Mouse (Mus musculus) megakaryocyte, embryonic 14.5 days (primary cell): Measurements from ENCODE around the gene Ly6g6e.

Experiments
- FLI1 ChIP-seq: IDR thresholded peaks from 2 replicates; pipeline ENCODE4 v1.6.1; 2012; ENCODE audit warnings: low read length, inconsistent platforms, mixed read lengths
- GATA1 ChIP-seq: IDR thresholded peaks from 3 replicates; pipeline ENCODE4 v1.6.1; 2012; ENCODE audit warnings: mixed read lengths, low read length, inconsistent platforms, borderline replicate concordance

DNA sequence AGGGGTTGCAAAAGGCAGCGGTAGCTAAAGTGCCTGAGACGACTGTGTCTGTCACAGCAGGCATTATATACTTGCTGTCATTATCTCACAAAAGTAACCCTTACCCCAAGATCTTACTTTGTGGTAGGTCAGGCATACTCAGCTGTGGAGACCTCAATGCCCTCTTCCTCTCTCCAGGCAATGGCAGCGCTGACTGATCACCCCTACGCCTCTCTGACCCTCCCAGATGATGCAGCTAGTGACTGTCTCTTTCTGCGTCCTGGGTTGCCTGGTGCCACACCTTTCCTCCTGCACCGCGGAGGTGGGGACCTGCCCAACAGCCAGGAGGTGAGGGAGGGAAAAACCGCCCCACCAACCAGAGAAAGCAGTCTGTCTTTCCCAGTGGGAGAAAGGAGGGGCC, 15.4 kb upstream of the Ly6g6e start:
- TF ChIP-seq GATA1 (no peak), FLI1 (no peak)
